Mouse (Mus musculus): ENCODE data around the gene Lypd6b. TPM values are rescaled to one million over a fixed set of nuclear protein-coding genes. Genes with fewer than 3 reads are reported as not detected.

Gene Lypd6b
- polyA plus RNA-seq (2011; ENCODE audit: insufficient read depth, insufficient read length, low read depth, missing spikeins): 6.0 and 7.0 TPM in 2 replicates

DNA sequence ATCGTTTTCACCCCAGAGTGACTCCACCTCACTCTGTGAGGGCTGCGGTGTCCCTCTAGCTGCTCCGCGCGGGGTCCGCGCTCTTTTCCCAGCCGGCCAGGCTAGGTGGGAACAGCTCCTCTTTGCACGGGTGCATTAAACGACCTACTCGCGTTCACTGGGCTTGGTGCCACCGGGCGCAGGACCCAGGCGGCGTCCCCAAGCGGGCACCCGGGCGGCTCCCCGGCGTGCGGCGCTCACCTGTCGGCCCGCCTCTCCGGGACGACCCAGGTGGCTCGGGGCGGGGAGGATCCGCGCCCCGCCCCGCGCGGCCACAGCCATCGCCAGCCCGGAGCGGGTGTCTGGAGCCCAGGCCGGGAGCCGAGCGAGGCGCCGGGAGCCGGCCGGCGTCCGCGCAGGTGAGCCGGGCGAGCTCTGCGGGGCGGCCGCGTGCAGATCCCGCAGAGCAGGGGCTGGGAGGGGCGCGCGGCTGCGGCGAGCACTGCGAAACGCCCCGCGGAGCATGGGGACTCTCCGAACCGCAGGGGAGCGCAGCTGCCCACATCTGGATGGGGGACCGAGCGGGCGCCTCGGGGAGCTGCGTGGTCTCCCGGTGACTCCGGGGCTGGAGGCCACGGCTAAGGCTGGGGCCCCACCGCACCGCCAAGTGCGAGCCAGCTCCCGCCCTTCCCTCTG, at the start of gene Lypd6b:
Gene Lypd6b (plus strand): TSS at position 313 of the 675 bp plus-strand sequence.
- H3K27ac ChIP-seq (ENCODE audit: insufficient read depth, low read length): no peak within 1 kb of the TSS
- TF ChIP-seq POLR2A (IDR thresholded peaks at IDR 0.05; ENCODE audit: insufficient read depth, low read length): no peak
- TF ChIP-seq EP300 (IDR thresholded peaks at IDR 0.05; ENCODE audit: insufficient read depth, low read depth, low read length): no peak
- no peak for TF ChIP-seq CTCF (IDR thresholded peaks at IDR 0.05; ENCODE audit: low read depth, low read length)

DNA sequence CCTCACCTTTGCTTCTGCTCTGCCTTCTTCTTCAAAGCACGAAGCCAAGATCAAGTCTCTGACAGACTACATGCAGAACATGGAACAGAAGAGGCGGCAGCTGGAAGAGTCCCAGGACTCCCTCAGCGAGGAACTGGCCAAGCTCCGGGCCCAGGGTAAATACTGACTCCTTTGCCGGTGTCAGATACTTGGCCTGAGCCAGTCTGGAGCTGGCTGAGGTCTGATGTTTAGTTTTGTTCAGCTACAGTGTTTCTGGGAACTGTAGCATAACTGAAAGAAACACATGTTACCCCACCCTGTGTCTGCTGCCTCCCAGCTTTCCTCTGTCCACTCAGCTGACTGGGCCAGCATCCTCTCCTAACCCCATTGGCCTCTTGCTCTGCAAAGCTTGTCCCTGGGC, 48.4 kb upstream of the Lypd6b start:
- H3K36me3 ChIP-seq (ENCODE audit: control insufficient read depth, insufficient read depth, low read length, poor library complexity, severe bottlenecking): no peaks in the 10 kb centered on the region
- no peak overlapping the region for H3K9ac ChIP-seq (ENCODE audit: low read depth, poor library complexity, severe bottlenecking)

More for the DNA sequence above, at the start of gene Lypd6b:
- no peaks in the 10 kb centered on the region for H3K4me1 ChIP-seq (ENCODE audit: control insufficient read depth, insufficient read depth, low read length)
- H3K27me3 ChIP-seq (ENCODE audit: control insufficient read depth, insufficient read depth, low read length, poor library complexity, severe bottlenecking): peaks cover 8% of the 10 kb centered on the region
- peak within 1 kb of the TSS; percentile 63 for H3K4me3 ChIP-seq (ENCODE audit: low read depth, low read length)
- H3K9ac ChIP-seq (ENCODE audit: low read depth, poor library complexity, severe bottlenecking): peak within 1 kb of the TSS; percentile 80
- no peaks in the 10 kb centered on the region for H3K9me3 ChIP-seq (replicated peaks; ENCODE audit: control insufficient read depth, insufficient read depth, low read length, poor library complexity, severe bottlenecking)
- H3K36me3 ChIP-seq (ENCODE audit: control insufficient read depth, insufficient read depth, low read length, poor library complexity, severe bottlenecking): no peaks in the 10 kb centered on the region

DNA sequence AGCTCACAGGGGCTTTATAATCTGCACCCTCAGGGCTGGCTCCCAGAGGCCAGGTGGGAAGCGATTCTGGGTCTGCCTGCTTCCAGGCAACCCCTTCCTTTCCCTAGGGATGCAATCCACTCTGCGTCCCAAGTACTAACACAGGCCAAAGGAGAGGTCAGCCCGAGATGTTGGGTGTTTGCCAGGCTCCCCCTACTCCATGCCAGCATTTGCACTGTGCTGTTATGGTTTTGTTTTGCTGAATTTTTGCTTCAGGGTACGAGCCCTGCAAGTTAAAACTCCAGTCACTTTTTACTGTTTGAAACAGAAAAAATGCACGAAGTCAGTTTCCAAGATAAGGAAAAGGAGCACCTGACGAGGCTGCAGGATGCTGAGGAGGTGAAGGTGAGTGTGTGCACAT, 46.5 kb upstream of the Lypd6b start:
- no peak overlapping the region for H3K4me3 ChIP-seq (ENCODE audit: low read depth, low read length)
- H3K9ac ChIP-seq (ENCODE audit: low read depth, poor library complexity, severe bottlenecking): no peak overlapping the region
- H3K27me3 ChIP-seq (ENCODE audit: control insufficient read depth, insufficient read depth, low read length, poor library complexity, severe bottlenecking): no peaks in the 10 kb centered on the region
- H3K27ac ChIP-seq (ENCODE audit: insufficient read depth, low read length): no peak overlapping the region
- H3K36me3 ChIP-seq (ENCODE audit: control insufficient read depth, insufficient read depth, low read length, poor library complexity, severe bottlenecking): no peaks in the 10 kb centered on the region
- H3K9me3 ChIP-seq (replicated peaks; ENCODE audit: control insufficient read depth, insufficient read depth, low read length, poor library complexity, severe bottlenecking): no peaks in the 10 kb centered on the region
- H3K4me1 ChIP-seq (ENCODE audit: control insufficient read depth, insufficient read depth, low read length): no peaks in the 10 kb centered on the region
- TF ChIP-seq EP300 (IDR thresholded peaks at IDR 0.05; ENCODE audit: insufficient read depth, low read depth, low read length) (no peak), CTCF (IDR thresholded peaks at IDR 0.05; ENCODE audit: low read depth, low read length) (no peak), POLR2A (IDR thresholded peaks at IDR 0.05; ENCODE audit: insufficient read depth, low read length) (no peak)

More for the DNA sequence above, 48.4 kb upstream of the Lypd6b start:
- H3K9me3 ChIP-seq (replicated peaks; ENCODE audit: control insufficient read depth, insufficient read depth, low read length, poor library complexity, severe bottlenecking): no peaks in the 10 kb centered on the region
- no peaks in the 10 kb centered on the region for H3K27me3 ChIP-seq (ENCODE audit: control insufficient read depth, insufficient read depth, low read length, poor library complexity, severe bottlenecking)
- no peaks in the 10 kb centered on the region for H3K4me1 ChIP-seq (ENCODE audit: control insufficient read depth, insufficient read depth, low read length)
- H3K27ac ChIP-seq (ENCODE audit: insufficient read depth, low read length): no peak overlapping the region
- H3K4me3 ChIP-seq (ENCODE audit: low read depth, low read length): no peak overlapping the region
- TF ChIP-seq CTCF (IDR thresholded peaks at IDR 0.05; ENCODE audit: low read depth, low read length): no peak
- no peak for TF ChIP-seq EP300 (IDR thresholded peaks at IDR 0.05; ENCODE audit: insufficient read depth, low read depth, low read length)
- no peak for TF ChIP-seq POLR2A (IDR thresholded peaks at IDR 0.05; ENCODE audit: insufficient read depth, low read length)

DNA sequence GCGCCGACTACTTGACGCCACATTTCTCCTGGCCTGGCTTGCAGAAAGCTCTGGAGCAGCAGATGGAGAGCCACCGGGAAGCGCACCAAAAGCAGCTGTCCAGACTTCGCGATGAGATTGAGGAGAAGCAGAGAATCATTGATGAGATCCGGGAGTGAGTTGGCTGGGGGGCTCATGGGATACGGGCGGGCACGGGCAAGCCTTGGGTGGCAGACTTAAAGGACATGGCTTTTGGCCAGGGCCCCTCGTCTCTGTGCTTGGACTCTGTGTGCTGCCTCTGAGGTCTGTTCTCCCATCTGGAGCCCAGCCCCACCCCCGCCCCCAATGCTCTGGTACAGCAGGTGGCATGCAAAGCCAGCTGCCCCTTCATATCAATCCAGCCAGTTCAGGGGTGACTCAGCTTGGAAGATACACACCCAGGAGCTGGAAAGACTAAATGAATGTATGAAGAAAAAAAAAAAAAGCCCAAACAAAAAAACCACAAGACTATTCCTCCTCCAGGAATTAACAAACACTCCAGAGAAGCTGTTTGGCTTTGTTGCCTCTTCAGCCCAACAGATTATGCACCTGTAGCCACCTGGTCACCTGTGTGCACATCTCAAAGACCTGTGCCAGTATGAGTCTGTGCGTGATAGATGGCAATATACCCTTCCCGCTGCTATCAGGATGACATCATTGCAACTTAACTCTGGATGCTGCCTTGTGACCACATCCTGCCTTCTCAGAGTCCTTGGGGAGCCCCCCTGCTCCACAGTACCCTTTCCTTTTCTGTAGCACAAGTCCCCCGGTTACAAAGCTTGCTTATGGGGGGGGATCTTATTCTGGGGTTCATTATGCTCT, 45.4 kb upstream of the Lypd6b start:
- no peak overlapping the region for H3K9ac ChIP-seq (ENCODE audit: low read depth, poor library complexity, severe bottlenecking)
- H3K27ac ChIP-seq (ENCODE audit: insufficient read depth, low read length): no peak overlapping the region

DNA sequence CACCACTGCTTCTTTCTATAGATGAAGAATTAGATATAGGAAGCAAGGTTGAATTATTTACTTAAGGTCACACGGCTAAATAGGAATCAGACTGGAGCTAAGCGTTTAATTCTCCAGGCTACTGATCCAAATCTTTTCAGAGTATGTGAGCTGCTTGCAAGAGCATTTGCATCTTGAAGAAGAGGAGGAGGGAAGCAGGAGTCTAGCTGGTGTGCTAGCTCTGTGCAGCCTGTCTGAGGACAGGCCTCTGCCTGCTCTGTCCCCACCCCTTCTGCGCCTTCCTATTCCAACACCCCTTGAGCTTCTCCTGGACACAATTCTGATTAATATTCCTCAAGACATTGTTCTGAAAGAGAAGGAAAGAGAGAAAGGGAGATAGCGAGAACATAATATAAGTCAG, 44.6 kb upstream of the Lypd6b start:
- no peaks in the 10 kb centered on the region for H3K4me1 ChIP-seq (ENCODE audit: control insufficient read depth, insufficient read depth, low read length)
- no peaks in the 10 kb centered on the region for H3K27me3 ChIP-seq (ENCODE audit: control insufficient read depth, insufficient read depth, low read length, poor library complexity, severe bottlenecking)
- TF ChIP-seq POLR2A (IDR thresholded peaks at IDR 0.05; ENCODE audit: insufficient read depth, low read length) (no peak), CTCF (IDR thresholded peaks at IDR 0.05; ENCODE audit: low read depth, low read length) (no peak), EP300 (IDR thresholded peaks at IDR 0.05; ENCODE audit: insufficient read depth, low read depth, low read length) (no peak)
- no peak overlapping the region for H3K27ac ChIP-seq (ENCODE audit: insufficient read depth, low read length)
- no peaks in the 10 kb centered on the region for H3K36me3 ChIP-seq (ENCODE audit: control insufficient read depth, insufficient read depth, low read length, poor library complexity, severe bottlenecking)
- no peak overlapping the region for H3K9ac ChIP-seq (ENCODE audit: low read depth, poor library complexity, severe bottlenecking)
- no peaks in the 10 kb centered on the region for H3K9me3 ChIP-seq (replicated peaks; ENCODE audit: control insufficient read depth, insufficient read depth, low read length, poor library complexity, severe bottlenecking)
- H3K4me3 ChIP-seq (ENCODE audit: low read depth, low read length): no peak overlapping the region

More for the DNA sequence above, 45.4 kb upstream of the Lypd6b start:
- TF ChIP-seq EP300 (IDR thresholded peaks at IDR 0.05; ENCODE audit: insufficient read depth, low read depth, low read length): no peak
- no peak for TF ChIP-seq POLR2A (IDR thresholded peaks at IDR 0.05; ENCODE audit: insufficient read depth, low read length)
- TF ChIP-seq CTCF (IDR thresholded peaks at IDR 0.05; ENCODE audit: low read depth, low read length): no peak
- Histone ChIP-seq H3K4me3 (ENCODE audit: low read depth, low read length) (peak overlapping the region; percentile 35), H3K27me3 (ENCODE audit: control insufficient read depth, insufficient read depth, low read length, poor library complexity, severe bottlenecking) (no peaks in the 10 kb centered on the region), H3K36me3 (ENCODE audit: control insufficient read depth, insufficient read depth, low read length, poor library complexity, severe bottlenecking) (no peaks in the 10 kb centered on the region), H3K4me1 (ENCODE audit: control insufficient read depth, insufficient read depth, low read length) (no peaks in the 10 kb centered on the region), H3K9me3 (replicated peaks; ENCODE audit: control insufficient read depth, insufficient read depth, low read length, poor library complexity, severe bottlenecking) (no peaks in the 10 kb centered on the region)

Data from ES-Bruce4 (cell line).